Mouse (Mus musculus) forebrain, embryonic 11.5 days (tissue): ENCODE data around the gene Tmem104. TPM values are rescaled to one million over a fixed set of nuclear protein-coding genes. Genes with fewer than 3 reads are reported as not detected.
A peak's percentile ranks its signal among the peaks of the same experiment; 100 is the strongest.

Experiments used
- ATAC-seq: fragments of 200-750 bp; cut with Nextera tagmentation; replicated peaks from 2 replicates; pipeline ENCODE4 v1.8.0; 2017; ENCODE audit warnings: moderate TSS enrichment; ENCODE audit not compliant: low FRiP score
- DNase-seq: peaks from one replicate; pipeline ENCODE4 v3.0.0-alpha.2; 2017; ENCODE audit warnings: low spot score
- H3K27ac ChIP-seq: fragments of 300-500 bp; sonication (generic); 2 replicates; pipeline ENCODE4 v1.5.1; 2014; ENCODE audit warnings: low read depth, low read length
- H3K27me3 ChIP-seq: fragments of 300-500 bp; sonication (generic); 2 replicates; pipeline ENCODE4 v1.6.1; 2014; ENCODE audit warnings: mild to moderate bottlenecking, low read length, mixed read lengths; ENCODE audit not compliant: control insufficient read depth, insufficient read depth
- H3K36me3 ChIP-seq: fragments of 300-500 bp; sonication (generic); 2 replicates; pipeline ENCODE4 v1.6.1; 2014; ENCODE audit warnings: mild to moderate bottlenecking, low read length, moderate library complexity, mixed read lengths; ENCODE audit not compliant: control insufficient read depth, insufficient read depth
- H3K4me1 ChIP-seq: fragments of 300-500 bp; sonication (generic); replicated peaks from 2 replicates; pipeline ENCODE4 v1.6.1; 2014; ENCODE audit warnings: low read length, mixed read lengths; ENCODE audit not compliant: control insufficient read depth, insufficient read depth
- H3K4me2 ChIP-seq: fragments of 300-500 bp; sonication (generic); 2 replicates; pipeline ENCODE4 v1.6.1; 2014; ENCODE audit warnings: low read depth, mild to moderate bottlenecking, low read length, moderate library complexity, mixed read lengths; ENCODE audit not compliant: severe bottlenecking
- H3K4me3 ChIP-seq: fragments of 300-500 bp; sonication (generic); 2 replicates; pipeline ENCODE4 v1.5.1; 2014; ENCODE audit warnings: low read depth, low read length
- H3K9ac ChIP-seq: fragments of 300-500 bp; sonication (generic); 2 replicates; pipeline ENCODE4 v1.6.1; 2014; ENCODE audit warnings: low read length
- H3K9me3 ChIP-seq: fragments of 300-500 bp; sonication (generic); 2 replicates; pipeline ENCODE4 v1.6.1; 2016; ENCODE audit warnings: low read length, mixed read lengths; ENCODE audit not compliant: control insufficient read depth
- WGBS: fragments of 180-500 bp; shearing (Covaris S2); extraction: QIAGEN DNeasy Blood & Tissue Kit; methylation state at CpG from one replicate; pipeline ENCODE4 v1.1.7; 2014; 5-methylcytosine and 5-hydroxymethylcytosine counted together
- polyA plus RNA-seq: library from polyadenylated mRNA; unstranded; fragments of >200 nt; fragmentation: Nextera tagmentation; extraction: Ambion mirVana; gene quantifications from 2 replicates; pipeline ENCODE4 v1.2.1, GENCODE M21; 2014

Tmem104 gene
- polyA plus RNA-seq, 1 experiment from 2014 or later, result 9.2 TPM

DNA sequence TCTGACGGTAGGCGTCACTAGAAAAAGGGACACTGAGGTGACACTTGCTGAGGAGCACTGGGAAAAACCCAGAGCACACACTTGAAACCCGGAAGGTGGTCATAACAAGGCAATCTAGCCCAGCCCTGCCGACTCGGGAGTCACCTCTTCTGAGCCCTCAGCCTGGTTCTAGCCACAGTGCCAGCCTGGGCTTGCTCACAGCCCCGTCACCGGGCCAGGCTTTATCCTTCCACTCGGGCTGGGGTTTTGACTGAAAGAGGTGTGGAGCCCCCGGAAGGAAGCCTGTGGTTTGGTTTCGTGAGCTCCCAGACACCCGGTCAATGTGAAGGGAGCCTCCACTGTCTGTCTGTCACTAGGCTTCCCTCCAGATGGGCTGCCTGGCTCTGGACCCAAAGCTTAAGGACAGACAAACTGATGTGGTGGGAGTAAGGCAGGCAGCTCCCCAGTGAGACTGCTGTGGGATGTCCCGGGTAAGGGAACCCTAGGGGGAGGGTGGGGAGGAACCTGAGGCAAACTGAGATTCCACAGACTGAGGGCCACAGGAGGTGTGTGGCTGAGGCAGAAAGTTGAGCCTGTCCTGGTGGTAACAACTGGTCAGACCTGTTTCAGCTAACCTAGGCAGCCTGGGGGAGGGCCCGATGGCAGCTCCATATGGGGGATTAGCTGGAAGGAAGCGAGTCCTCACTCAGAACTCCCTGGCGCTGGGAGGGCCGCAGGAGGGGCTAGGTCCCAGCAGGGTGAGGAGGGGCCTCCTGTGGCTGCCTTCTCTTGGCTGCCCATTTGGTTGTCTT, 13.5 kb upstream of the Tmem104 start:
- no peak overlapping the region for H3K27ac ChIP-seq
- H3K36me3 ChIP-seq, result no peaks in the 10 kb centered on the region
- no peak overlapping the region for H3K9ac ChIP-seq
- H3K4me3 ChIP-seq, result no peak overlapping the region
- H3K9me3 ChIP-seq, result no peaks in the 10 kb centered on the region
- ATAC-seq (no peak), DNase-seq (peak; percentile 50)
- peaks cover 4% of the 10 kb centered on the region; the same call in 1 of the 2 replicates for H3K27me3 ChIP-seq
- H3K4me2 ChIP-seq, result no peak overlapping the region
- H3K4me1 ChIP-seq, result peaks cover 34% of the 10 kb centered on the region
- WGBS, result 10% methylated on average over 16 of the region's 16 CpGs

DNA sequence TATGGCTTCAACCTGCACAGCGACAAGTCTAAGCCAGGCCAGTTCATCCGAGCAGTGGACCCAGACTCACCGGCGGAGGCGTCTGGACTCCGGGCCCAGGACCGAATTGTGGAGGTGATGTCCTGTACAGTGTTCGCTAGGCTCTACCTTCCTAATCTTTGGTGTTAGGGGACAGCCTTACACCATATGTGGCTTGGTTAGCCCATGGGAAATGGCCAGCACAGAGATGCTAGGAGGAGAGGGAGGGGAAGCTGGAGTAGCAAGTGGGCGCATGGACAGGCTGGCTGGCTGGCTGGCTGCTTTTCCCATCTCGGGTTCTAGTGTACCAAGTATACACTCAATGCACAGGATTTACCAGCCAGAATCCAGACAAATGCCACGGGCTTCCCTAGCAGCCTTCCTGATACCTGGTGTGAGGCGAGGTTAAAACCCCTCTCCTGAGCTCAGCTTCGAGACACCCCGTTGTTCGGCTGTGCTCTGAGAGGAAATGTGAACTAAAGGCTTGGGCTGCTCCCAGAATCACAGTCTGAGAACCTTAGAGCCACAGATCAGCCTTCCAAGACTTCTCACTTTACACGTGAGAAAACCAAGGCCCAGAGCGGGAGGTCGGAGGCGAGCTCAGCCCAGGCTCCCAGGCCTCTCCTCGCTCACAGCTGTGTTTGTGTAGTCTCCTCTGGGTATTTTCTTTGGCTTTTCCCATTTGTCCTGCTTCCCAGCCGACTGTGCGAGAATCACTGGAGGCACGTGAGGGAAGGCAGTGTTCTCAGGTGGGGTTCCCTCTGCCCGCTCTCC, 10.7 kb upstream of the Tmem104 start:
- DNase-seq (no peak), ATAC-seq (no peak)
- no peak overlapping the region for H3K4me3 ChIP-seq
- peaks cover 4% of the 10 kb centered on the region; the same call in 1 of the 2 replicates for H3K27me3 ChIP-seq
- H3K9me3 ChIP-seq, result no peaks in the 10 kb centered on the region
- no peaks in the 10 kb centered on the region for H3K36me3 ChIP-seq
- peaks cover 32% of the 10 kb centered on the region for H3K4me1 ChIP-seq
- no peak overlapping the region for H3K27ac ChIP-seq
- no peak overlapping the region for H3K4me2 ChIP-seq
- H3K9ac ChIP-seq, result no peak overlapping the region
- 63% methylated on average over 24 of the region's 24 CpGs for WGBS

DNA sequence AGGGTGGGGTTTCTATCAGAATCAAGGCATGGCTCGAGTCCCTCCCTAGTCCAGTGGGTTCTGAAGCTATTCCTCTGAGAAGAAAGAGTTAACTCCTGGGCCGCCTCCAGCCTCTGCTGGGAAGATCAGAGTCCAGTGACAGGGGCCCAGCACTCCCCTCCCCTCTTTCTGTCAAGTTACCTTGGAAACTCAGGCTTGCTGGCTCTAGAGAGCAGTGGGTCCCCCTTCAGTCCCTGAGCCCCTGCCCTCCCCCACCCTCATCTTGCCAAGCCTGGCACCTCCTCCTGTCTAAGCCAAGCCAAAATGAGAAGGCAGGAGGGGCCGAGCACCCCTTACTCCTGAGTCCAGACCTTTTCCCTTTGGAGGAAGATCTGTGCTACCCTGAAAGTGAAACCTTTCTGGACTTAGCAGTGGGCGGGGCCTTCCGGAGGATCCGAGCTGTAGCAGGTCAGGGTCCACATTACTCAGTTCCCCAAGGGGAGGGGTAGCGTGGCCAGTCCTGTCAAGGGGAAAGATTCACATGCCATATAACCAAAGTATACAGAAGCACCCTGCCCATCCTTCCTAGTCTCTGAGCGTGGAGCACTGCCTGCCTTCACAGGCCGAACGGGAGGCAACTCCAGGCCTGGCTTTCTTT, 9.6 kb upstream of the Tmem104 start:
- no peak for ATAC-seq
- no peak overlapping the region; the same call in 1 of the 2 replicates for H3K9ac ChIP-seq

DNA sequence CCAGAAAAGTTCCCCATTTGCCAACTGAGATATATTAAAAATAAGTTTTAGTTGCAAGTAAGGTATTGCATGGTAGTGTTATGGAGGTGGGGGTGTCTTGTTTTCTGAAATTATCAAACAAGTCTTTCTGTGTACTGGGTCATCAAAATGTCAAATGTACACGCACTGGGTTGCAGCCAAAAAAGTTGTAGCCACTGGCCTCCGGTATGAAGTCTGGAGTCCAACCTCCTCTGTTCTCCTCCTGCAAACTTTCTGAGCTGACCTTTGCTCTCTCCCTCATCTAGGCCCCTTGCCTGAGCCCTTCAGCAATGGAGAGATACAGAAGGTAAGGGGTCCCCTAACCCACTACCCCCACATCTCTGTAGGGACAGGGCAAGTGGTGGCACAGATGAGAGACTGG, 8.5 kb upstream of the Tmem104 start:
- no peak overlapping the region for H3K4me2 ChIP-seq
- H3K4me3 ChIP-seq, result no peak overlapping the region
- DNase-seq (no peak), ATAC-seq (no peak)
- no peaks in the 10 kb centered on the region for H3K36me3 ChIP-seq
- H3K4me1 ChIP-seq, result peaks cover 27% of the 10 kb centered on the region
- H3K9me3 ChIP-seq, result no peaks in the 10 kb centered on the region
- no peak overlapping the region for H3K9ac ChIP-seq
- H3K27ac ChIP-seq, result no peak overlapping the region
- H3K27me3 ChIP-seq, result peaks cover 2% of the 10 kb centered on the region; the same call in 1 of the 2 replicates
- WGBS, result 86% methylated on average over 2 of the region's 2 CpGs

More for the DNA sequence above, 9.6 kb upstream of the Tmem104 start:
- Histone ChIP-seq H3K27ac (no peak overlapping the region), H3K27me3 (peaks cover 4% of the 10 kb centered on the region; the same call in 1 of the 2 replicates), H3K9me3 (no peaks in the 10 kb centered on the region), H3K4me2 (0 out of 2 replicates have a peak overlapping the region, but pooled peaks have one; percentile 26), H3K4me1 (peaks cover 30% of the 10 kb centered on the region), H3K36me3 (no peaks in the 10 kb centered on the region), H3K4me3 (no peak overlapping the region)
- 32% methylated on average over 9 of the region's 10 CpGs for WGBS
- peak; percentile 65 for DNase-seq

DNA sequence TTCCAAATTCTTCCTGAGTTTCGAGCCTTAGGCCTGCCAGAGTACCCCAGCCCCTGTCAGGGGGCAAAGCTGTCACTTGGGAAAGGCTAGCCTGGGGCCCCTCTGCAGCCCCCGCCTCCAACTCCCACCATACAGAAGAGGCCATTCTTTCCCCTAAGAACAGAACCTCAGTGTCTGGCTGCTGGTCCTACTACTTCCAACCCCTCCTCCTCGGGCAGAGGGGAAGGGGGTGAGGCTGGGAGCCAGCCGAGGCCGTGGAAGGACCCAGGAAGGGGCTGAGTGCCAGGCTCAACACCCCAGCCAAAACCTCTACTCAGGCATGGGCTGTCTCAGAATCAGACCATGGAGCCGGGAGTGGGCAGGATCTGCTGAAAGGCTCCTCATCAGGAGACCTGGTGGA, 8.1 kb upstream of the Tmem104 start:
- H3K27ac ChIP-seq, result no peak overlapping the region
- H3K4me1 ChIP-seq, result peaks cover 24% of the 10 kb centered on the region
- no peaks in the 10 kb centered on the region for H3K27me3 ChIP-seq
- no peak for DNase-seq
- H3K36me3 ChIP-seq, result no peaks in the 10 kb centered on the region
- H3K9me3 ChIP-seq, result no peaks in the 10 kb centered on the region
- no peak overlapping the region for H3K4me3 ChIP-seq
- H3K9ac ChIP-seq, result no peak overlapping the region
- no peak for ATAC-seq
- H3K4me2 ChIP-seq, result no peak overlapping the region
- 79% methylated on average over 6 of the region's 6 CpGs for WGBS

DNA sequence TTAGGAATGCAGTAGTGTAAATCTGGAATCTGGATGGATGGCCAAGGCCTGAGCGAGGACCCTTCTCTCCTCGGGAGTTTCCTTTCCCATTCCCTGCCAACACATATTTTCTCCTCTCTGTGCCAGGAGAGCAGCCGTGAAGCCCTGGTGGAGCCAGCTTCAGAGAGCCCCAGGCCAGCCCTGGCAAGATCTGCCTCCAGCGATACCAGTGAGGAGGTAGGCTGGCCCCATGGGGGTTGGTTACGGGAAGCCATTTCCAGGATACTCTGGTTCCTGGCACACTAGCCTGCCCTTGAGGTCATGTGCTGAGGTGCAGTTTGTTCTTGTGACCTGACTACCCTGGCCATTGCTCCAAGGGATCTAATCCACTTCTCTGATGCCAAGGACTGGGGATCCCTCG, 7.4 kb upstream of the Tmem104 start:
- WGBS, result 91% methylated on average over 6 of the region's 6 CpGs
- H3K27me3 ChIP-seq, result no peaks in the 10 kb centered on the region
- no peak for DNase-seq

DNA sequence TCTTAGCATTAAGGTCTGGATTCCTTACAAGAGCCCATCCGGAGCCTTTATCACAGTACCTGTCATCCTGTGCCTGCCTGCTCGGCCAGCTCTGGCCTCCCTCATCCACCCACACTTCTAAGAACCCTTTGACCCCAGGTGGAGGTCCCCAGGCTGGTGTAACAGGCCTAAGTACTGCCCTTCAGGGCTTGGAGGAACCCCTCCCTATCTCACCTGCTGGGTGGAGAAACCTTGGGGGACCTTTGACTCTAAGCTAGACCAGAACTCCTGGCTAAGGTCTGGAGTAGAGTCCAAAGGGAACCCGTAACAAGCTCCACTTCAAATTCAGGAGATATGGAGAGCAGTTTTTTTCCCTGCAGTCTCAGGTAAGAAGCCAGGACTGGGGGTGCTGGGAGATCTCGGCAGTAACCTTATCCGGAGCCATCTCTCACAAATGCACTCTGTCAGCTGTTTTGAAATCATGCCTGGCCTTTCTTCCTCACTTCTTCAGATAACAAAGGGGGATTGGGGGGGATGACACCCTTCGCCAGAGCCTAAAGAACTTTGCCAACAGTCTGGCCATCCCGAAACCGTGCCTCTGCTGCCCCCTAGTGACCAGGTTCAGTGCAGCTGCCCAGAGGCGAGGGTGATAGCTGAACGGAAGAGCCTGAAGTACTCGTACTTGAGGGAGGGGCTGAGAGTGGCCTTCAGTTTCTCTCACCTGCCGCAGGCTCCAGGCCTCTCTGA, 5.2 kb upstream of the Tmem104 start:
- Histone ChIP-seq H3K27me3 (no peaks in the 10 kb centered on the region), H3K4me1 (peaks cover 11% of the 10 kb centered on the region), H3K36me3 (no peaks in the 10 kb centered on the region), H3K9ac (no peak overlapping the region), H3K4me3 (no peak overlapping the region), H3K9me3 (no peaks in the 10 kb centered on the region), H3K27ac (no peak overlapping the region), H3K4me2 (no peak overlapping the region)
- ATAC-seq (peak; percentile 35), DNase-seq (peak; percentile 92)
- 21% methylated on average over 12 of the region's 12 CpGs for WGBS

More for the DNA sequence above, 7.4 kb upstream of the Tmem104 start:
- no peaks in the 10 kb centered on the region for H3K9me3 ChIP-seq
- no peak overlapping the region for H3K9ac ChIP-seq
- no peak overlapping the region for H3K27ac ChIP-seq
- no peaks in the 10 kb centered on the region for H3K36me3 ChIP-seq
- no peak overlapping the region for H3K4me2 ChIP-seq
- no peak for ATAC-seq
- H3K4me1 ChIP-seq, result peaks cover 23% of the 10 kb centered on the region
- H3K4me3 ChIP-seq, result no peak overlapping the region

DNA sequence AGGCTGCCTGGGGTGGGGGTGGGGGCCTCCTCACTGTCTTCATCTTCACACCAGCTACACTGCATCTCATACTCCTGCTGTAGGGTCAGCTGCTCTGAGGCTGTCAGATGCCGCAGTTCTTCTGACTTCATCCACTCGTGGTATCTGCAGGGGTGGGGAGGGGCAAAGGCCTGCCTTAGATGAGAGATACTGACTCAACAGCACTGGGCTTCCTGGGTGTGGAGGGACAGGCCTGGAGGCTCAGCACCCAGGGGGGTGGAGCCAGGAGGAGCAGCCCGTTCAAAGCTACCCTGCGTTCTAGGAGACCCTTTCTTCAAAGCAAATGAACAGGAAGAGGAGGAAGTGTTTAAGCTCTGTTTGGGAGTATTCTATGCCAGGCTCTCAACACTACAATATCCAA, 2.3 kb upstream of the Tmem104 start:
- no peak for DNase-seq
- no peak overlapping the region for H3K9ac ChIP-seq
- no peak overlapping the region for H3K27ac ChIP-seq
- ATAC-seq, result no peak
- 45% methylated on average over 4 of the region's 4 CpGs for WGBS
- H3K4me2 ChIP-seq, result no peak overlapping the region
- no peaks in the 10 kb centered on the region for H3K36me3 ChIP-seq
- no peaks in the 10 kb centered on the region for H3K27me3 ChIP-seq
- peaks cover 4% of the 10 kb centered on the region; the same call in 1 of the 2 replicates for H3K4me1 ChIP-seq
- no peaks in the 10 kb centered on the region for H3K9me3 ChIP-seq
- no peak overlapping the region for H3K4me3 ChIP-seq
